Mouse (Mus musculus) forebrain, embryonic 14.5 days (tissue): Measurements from ENCODE around the gene Nfkb2. TPM values are rescaled to one million over a fixed set of nuclear protein-coding genes. Genes with fewer than 3 reads are reported as not detected.
A peak's percentile ranks its signal among the peaks of the same experiment; 100 is the strongest.

ENCODE experiments used
- ATAC-seq: fragments of 200-750 bp; cut with Nextera tagmentation; 2 replicates; pipeline ENCODE4 v1.8.0; 2017; ENCODE audit warnings: mild to moderate bottlenecking, moderate library complexity
- DNase-seq: peaks from one replicate; pipeline ENCODE4 v3.0.0-alpha.2; 2015; ENCODE audit warnings: low spot score
- H3K27ac ChIP-seq: fragments of 300-500 bp; sonication (generic); 2 replicates; pipeline ENCODE4 v1.5.1; 2014; ENCODE audit warnings: low read depth, mild to moderate bottlenecking, control low read depth, low read length, moderate library complexity
- H3K27me3 ChIP-seq: fragments of 300-500 bp; sonication (generic); replicated peaks from 2 replicates; pipeline ENCODE4 v1.6.1; 2014; ENCODE audit warnings: low read length, control low read depth, mixed read lengths; ENCODE audit not compliant: control insufficient read depth, insufficient read depth
- H3K36me3 ChIP-seq: fragments of 300-500 bp; sonication (generic); 2 replicates; pipeline ENCODE4 v1.6.1; 2014; ENCODE audit warnings: low read length, control low read depth; ENCODE audit not compliant: control insufficient read depth, insufficient read depth
- H3K4me1 ChIP-seq: fragments of 300-500 bp; sonication (generic); 2 replicates; pipeline ENCODE4 v1.6.1; 2014; ENCODE audit warnings: antibody characterized with exemption, low read length, control low read depth; ENCODE audit not compliant: control insufficient read depth, insufficient read depth
- H3K4me2 ChIP-seq: fragments of 300-500 bp; sonication (generic); 2 replicates; pipeline ENCODE4 v1.6.1; 2014; ENCODE audit warnings: mild to moderate bottlenecking, control low read depth, low read length
- H3K4me3 ChIP-seq: fragments of 300-500 bp; sonication (generic); 2 replicates; pipeline ENCODE4 v1.5.1; 2014; ENCODE audit warnings: low read depth, low read length, control low read depth
- H3K9ac ChIP-seq: fragments of 300-500 bp; sonication (generic); 2 replicates; pipeline ENCODE4 v1.6.1; 2014; ENCODE audit warnings: mild to moderate bottlenecking, low read length, control low read depth, moderate library complexity
- H3K9me3 ChIP-seq: fragments of 300-500 bp; sonication (generic); replicated peaks from 2 replicates; pipeline ENCODE4 v1.6.1; 2016; ENCODE audit warnings: low read length, control low read depth, mixed read lengths; ENCODE audit not compliant: control insufficient read depth
- WGBS: fragments of 180-500 bp; shearing (Covaris S2); extraction: QIAGEN DNeasy Blood & Tissue Kit; methylation state at CpG from one replicate; pipeline ENCODE4 v1.1.7; 2014; 5-methylcytosine and 5-hydroxymethylcytosine counted together
- polyA plus RNA-seq: library from polyadenylated mRNA; unstranded; fragments of >200 nt; fragmentation: Nextera tagmentation; extraction: Ambion mirVana; gene quantifications from 2 replicates; pipeline ENCODE4 v1.2.1, GENCODE M21; 2014

Gene Nfkb2
- polyA plus RNA-seq, 1 experiment from 2014 or later = 1.4 TPM

DNA sequence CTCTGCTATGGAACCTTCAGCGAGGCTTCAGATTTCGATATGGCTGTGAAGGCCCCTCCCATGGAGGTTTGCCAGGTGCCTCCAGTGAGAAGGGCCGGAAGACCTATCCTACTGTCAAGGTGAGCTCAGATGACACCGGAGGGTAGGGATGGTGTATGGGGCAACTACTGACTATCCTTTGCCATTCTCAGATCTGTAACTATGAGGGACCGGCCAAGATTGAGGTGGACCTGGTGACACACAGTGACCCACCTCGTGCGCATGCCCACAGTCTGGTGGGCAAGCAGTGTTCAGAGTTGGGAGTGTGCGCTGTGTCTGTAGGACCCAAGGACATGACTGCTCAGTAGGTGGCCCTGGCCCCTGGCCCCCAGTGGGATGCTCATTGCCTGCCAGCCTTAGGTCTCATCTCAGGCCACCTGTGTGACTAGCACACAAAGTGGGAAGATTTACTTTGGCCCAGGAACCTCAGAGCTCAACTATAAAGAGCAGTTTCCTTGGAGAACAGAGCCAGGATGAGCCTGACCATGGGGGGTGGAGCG is 2.7 kb downstream of the Nfkb2 start:
- Histone ChIP-seq H3K36me3 (no peaks in the 10 kb centered on the region), H3K4me1 (peaks cover 8% of the 10 kb centered on the region), H3K4me2 (no peak overlapping the region), H3K27ac (no peak overlapping the region), H3K27me3 (peaks cover 11% of the 10 kb centered on the region), H3K9ac (no peak overlapping the region), H3K9me3 (no peaks in the 10 kb centered on the region), H3K4me3 (no peak overlapping the region)
- no peak for ATAC-seq
- DNase-seq = no peak
- WGBS = 91% methylated on average over 9 of the region's 9 CpGs

DNA sequence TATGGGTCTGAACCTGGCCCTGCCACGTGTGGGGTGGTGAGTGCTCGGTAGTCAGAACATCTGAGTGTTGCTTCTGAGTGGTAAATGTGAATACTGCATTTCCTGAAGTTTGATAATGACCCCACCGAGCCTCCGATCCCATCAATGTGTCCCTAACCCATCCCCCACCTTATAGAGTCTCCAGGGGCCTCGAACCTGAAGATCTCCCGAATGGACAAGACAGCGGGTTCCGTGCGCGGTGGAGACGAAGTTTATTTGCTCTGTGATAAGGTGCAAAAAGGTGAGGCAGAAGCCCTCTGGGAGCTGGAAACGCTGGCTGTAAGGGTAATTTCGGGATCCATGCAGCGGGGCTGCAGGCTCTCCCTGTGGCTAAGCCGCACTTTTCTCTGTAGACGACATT is 3.7 kb downstream of the Nfkb2 start:
- no peak overlapping the region for H3K9ac ChIP-seq
- H3K27ac ChIP-seq = no peak overlapping the region
- 72% methylated on average over 16 of the region's 16 CpGs for WGBS
- DNase-seq (no peak), ATAC-seq (no peak)
- H3K4me3 ChIP-seq = no peak overlapping the region
- H3K9me3 ChIP-seq = no peaks in the 10 kb centered on the region
- H3K4me2 ChIP-seq = no peak overlapping the region
- peaks cover 11% of the 10 kb centered on the region for H3K27me3 ChIP-seq
- H3K36me3 ChIP-seq = peaks cover 4% of the 10 kb centered on the region; the same call in 1 of the 2 replicates
- peaks cover 8% of the 10 kb centered on the region for H3K4me1 ChIP-seq

GRCm38 (mm10) chr19:46308303-46308702 is 4.2 kb downstream of the Nfkb2 start:
- 58% methylated on average over 16 of the region's 16 CpGs for WGBS
- no peak overlapping the region for H3K4me3 ChIP-seq

DNA sequence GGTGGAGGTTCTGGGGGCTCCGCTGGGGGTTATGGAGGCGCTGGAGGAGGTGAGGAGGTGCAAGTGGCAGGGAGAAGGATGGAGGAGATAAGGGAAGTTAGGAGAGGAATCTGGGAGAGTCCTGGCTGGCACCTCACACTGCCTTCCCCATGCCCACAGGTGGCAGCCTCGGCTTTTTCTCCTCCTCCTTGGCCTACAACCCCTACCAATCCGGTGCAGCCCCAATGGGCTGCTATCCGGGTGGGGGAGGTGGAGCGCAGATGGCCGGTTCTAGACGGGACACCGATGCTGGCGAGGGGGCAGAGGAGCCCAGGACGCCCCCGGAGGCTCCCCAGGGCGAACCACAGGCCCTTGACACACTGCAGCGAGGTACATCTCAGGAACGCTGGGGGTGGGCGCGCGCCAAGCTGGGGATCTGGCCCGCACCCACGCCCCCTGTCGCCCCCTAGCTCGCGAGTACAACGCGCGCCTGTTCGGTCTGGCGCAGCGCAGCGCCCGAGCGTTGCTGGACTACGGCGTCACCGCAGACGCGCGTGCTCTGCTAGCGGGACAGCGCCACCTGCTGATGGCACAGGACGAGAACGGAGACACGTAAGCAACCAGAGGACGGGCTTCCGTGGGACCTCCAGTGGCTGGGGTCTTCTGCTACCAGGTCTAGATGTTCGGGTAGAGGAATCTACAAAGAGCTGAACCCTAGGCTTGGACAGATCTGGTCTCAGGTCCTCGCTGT is 4.8 kb downstream of the Nfkb2 start:
- peaks cover 12% of the 10 kb centered on the region; the same call in 1 of the 2 replicates for H3K36me3 ChIP-seq
- ATAC-seq (peak; percentile 71), DNase-seq (peak; percentile 94)
- H3K27me3 ChIP-seq = peaks cover 14% of the 10 kb centered on the region
- H3K4me2 ChIP-seq = peak overlapping the region; percentile 77
- peak overlapping the region; percentile 36 for H3K4me3 ChIP-seq
- under 1% methylated on average over 47 of the region's 47 CpGs for WGBS
- H3K4me1 ChIP-seq = peaks cover 8% of the 10 kb centered on the region
- no peak overlapping the region for H3K27ac ChIP-seq
- no peaks in the 10 kb centered on the region for H3K9me3 ChIP-seq
- peak overlapping the region; percentile 56 for H3K9ac ChIP-seq

More at GRCm38 (mm10) chr19:46308303-46308702, 4.2 kb downstream of the Nfkb2 start:
- peak overlapping the region; percentile 56; the same call in 1 of the 2 replicates for H3K9ac ChIP-seq
- no peaks in the 10 kb centered on the region for H3K9me3 ChIP-seq
- no peak overlapping the region for H3K27ac ChIP-seq
- H3K36me3 ChIP-seq = peaks cover 9% of the 10 kb centered on the region; the same call in 1 of the 2 replicates
- peaks cover 8% of the 10 kb centered on the region for H3K4me1 ChIP-seq
- ATAC-seq (no peak), DNase-seq (no peak)
- H3K27me3 ChIP-seq = peaks cover 11% of the 10 kb centered on the region
- H3K4me2 ChIP-seq = peak overlapping the region; percentile 77

- Histone ChIP-seq H3K36me3 (peaks cover 14% of the 10 kb centered on the region; the same call in 1 of the 2 replicates), H3K4me2 (no peak overlapping the region; the same call in 1 of the 2 replicates), H3K9me3 (no peaks in the 10 kb centered on the region), H3K27me3 (peaks cover 19% of the 10 kb centered on the region), H3K4me1 (peaks cover 3% of the 10 kb centered on the region), H3K9ac (no peak overlapping the region), H3K27ac (no peak overlapping the region), H3K4me3 (no peak overlapping the region)
- DNase-seq = no peak
- 82% methylated on average over 21 of the region's 21 CpGs for WGBS
- no peak for ATAC-seq
Measured at GRCm38 (mm10) chr19:46309651-46310305, 5.7 kb downstream of the Nfkb2 start.

GRCm38 (mm10) chr19:46310312-46310865 is 6.3 kb downstream of the Nfkb2 start:
- WGBS = 88% methylated on average over 12 of the region's 12 CpGs
- no peak for ATAC-seq
- Histone ChIP-seq H3K4me3 (no peak overlapping the region), H3K27me3 (peaks cover 22% of the 10 kb centered on the region), H3K27ac (no peak overlapping the region), H3K9ac (no peak overlapping the region), H3K4me2 (no peak overlapping the region), H3K36me3 (peaks cover 14% of the 10 kb centered on the region; the same call in 1 of the 2 replicates), H3K4me1 (no peaks in the 10 kb centered on the region), H3K9me3 (no peaks in the 10 kb centered on the region)
- no peak for DNase-seq

GRCm38 (mm10) chr19:46311341-46311740 is 7.2 kb downstream of the Nfkb2 start:
- Histone ChIP-seq H3K4me2 (no peak overlapping the region), H3K27me3 (peaks cover 32% of the 10 kb centered on the region), H3K27ac (no peak overlapping the region), H3K36me3 (peaks cover 14% of the 10 kb centered on the region; the same call in 1 of the 2 replicates), H3K9me3 (no peaks in the 10 kb centered on the region), H3K4me1 (no peaks in the 10 kb centered on the region), H3K4me3 (no peak overlapping the region), H3K9ac (no peak overlapping the region)
- ATAC-seq (no peak), DNase-seq (no peak)
- WGBS = 91% methylated on average over 9 of the region's 9 CpGs

DNA sequence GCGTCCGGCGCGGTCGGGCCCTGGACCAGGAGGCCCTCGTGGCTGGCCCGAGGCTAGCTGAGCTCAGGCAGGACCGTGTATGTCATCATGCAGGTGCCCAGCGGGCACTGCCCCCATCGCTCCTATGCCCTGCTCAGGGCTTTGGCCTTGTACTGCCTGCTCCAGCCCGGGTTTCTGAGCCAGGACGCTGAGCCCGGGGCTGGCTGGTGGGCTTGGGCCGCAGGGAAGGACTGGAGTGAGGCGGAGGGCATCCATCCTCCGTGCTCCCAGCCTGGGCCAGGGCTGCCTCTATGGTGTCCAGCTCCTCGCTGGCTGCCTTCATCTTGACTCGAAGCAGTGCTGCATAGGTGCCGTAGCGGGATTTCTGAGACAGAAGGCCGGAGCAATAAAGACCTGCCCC is 8.4 kb downstream of the Nfkb2 start:
- 0 out of 2 replicates have a peak, but pooled peaks cover 3% of the 10 kb centered on the region for H3K4me1 ChIP-seq
- no peaks in the 10 kb centered on the region for H3K9me3 ChIP-seq
- DNase-seq = no peak
- no peak for ATAC-seq
- H3K4me2 ChIP-seq = no peak overlapping the region
- H3K4me3 ChIP-seq = no peak overlapping the region
- H3K36me3 ChIP-seq = peaks cover 14% of the 10 kb centered on the region; the same call in 1 of the 2 replicates
- H3K27me3 ChIP-seq = peaks cover 44% of the 10 kb centered on the region
- no peak overlapping the region for H3K9ac ChIP-seq
- H3K27ac ChIP-seq = no peak overlapping the region
- 88% methylated on average over 21 of the region's 21 CpGs for WGBS
